ENCODE assay signal across 15 mouse cellular contexts in the genomic region with DNA sequence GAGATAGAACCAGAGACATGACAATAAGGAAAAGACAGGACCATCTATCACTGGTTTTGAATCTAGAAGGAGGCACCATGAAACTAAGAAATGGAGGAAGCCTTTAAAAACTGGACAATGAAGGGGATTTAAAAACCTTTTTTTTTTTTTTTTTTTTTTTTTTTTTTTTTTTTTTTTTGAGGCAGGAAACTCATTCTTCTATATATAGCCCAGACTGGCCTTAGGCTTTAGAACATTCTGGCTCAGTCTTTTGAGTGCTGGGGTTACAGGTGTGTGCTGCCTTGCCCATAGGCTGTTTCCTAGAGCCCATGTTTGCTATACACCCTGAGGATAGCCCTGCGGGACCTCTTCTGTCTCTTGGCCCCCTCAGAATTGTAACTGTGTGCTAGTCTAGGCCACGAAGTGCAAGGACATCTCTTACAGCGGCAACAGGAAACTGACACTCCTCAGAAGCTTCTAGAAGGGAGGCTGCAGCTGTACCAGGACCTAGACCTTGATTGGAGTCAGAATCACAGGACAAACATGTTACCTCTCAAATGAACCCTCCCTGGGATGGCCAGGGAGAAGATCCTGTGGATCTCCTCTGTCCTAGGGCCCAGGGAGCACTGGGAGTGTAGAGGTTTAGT. TPM values are rescaled to one million over a fixed set of nuclear protein-coding genes. Genes with fewer than 3 reads are reported as not detected.
DNase-seq lines count a peak whose midpoint lies in the region; ATAC-seq and TF ChIP-seq lines count a peak whose summit lies in the region.
"Had no signal": no experiment of that assay in that cellular context is flagged by ENCODE, and none has a peak within 500 bp of the region (broad histone marks: within the 10 kb centered on the region; RNA-seq: fewer than 3 reads in every experiment).

No protein-coding gene starts in this region.

- WGBS in heart, embryonic 15.5 days: 68% methylated on average over 3 of the region's 3 CpGs
- WGBS in heart, embryonic 12.5 days: 64% methylated on average over 3 of the region's 3 CpGs
- 26% methylated on average over 3 of the region's 3 CpGs for WGBS in spleen, adult 2 months
- 71% methylated on average over 3 of the region's 3 CpGs for WGBS in stomach, embryonic 16.5 days

- H3K9me3 ChIP-seq in heart, embryonic 15.5 days (replicated peaks): no peaks in the 10 kb centered on the region
- peaks cover 5% of the 10 kb centered on the region for H3K9me3 ChIP-seq in heart, embryonic 12.5 days (replicated peaks)
- H3K9me3 ChIP-seq in stomach, embryonic 16.5 days (replicated peaks; ENCODE audit: control insufficient read depth, low read length): no peaks in the 10 kb centered on the region
- H3K9me3 ChIP-seq: forebrain, embryonic 13.5 days; heart, embryonic 10.5 days; midbrain, embryonic 15.5 days; neural tube, embryonic 15.5 days had no signal

- no peak for TF ChIP-seq CTCF in spleen, adult 2 months (IDR thresholded peaks at IDR 0.05; ENCODE audit: extremely low read depth, insufficient read depth, insufficient read length, insufficient replicate concordance)
- TF ChIP-seq CTCF in bone marrow macrophage, adult 2 months (IDR thresholded peaks at IDR 0.05; ENCODE audit: low read depth, low read length): no peak

- no peak overlapping the region for H3K4me3 ChIP-seq in heart, embryonic 15.5 days
- H3K4me3 ChIP-seq in heart, embryonic 12.5 days: no peak overlapping the region
- H3K4me3 ChIP-seq in spleen, adult 2 months (ENCODE audit: extremely low read depth, insufficient read depth, insufficient read length): no peak overlapping the region
- H3K4me3 ChIP-seq in bone marrow macrophage, adult 2 months (ENCODE audit: insufficient read depth, low read length): no peak overlapping the region
- no peak overlapping the region for H3K4me3 ChIP-seq in stomach, embryonic 16.5 days (replicated peaks; ENCODE audit: low read length)
- H3K4me3 ChIP-seq: forebrain, embryonic 13.5 days; heart, embryonic 10.5 days; limb, embryonic 13.5 days; midbrain, embryonic 15.5 days; neural tube, embryonic 15.5 days had no signal

- no peaks in the 10 kb centered on the region for H3K36me3 ChIP-seq in heart, embryonic 15.5 days
- no peaks in the 10 kb centered on the region for H3K36me3 ChIP-seq in heart, embryonic 12.5 days
- peaks cover 2% of the 10 kb centered on the region; the same call in 1 of the 2 replicates for H3K36me3 ChIP-seq in spleen, adult 2 months (ENCODE audit: control insufficient read depth, insufficient read depth, low read length)
- no peaks in the 10 kb centered on the region for H3K36me3 ChIP-seq in stomach, embryonic 16.5 days (ENCODE audit: control insufficient read depth, insufficient read depth, low read length)
- H3K36me3 ChIP-seq: heart, embryonic 10.5 days; limb, embryonic 13.5 days; midbrain, embryonic 15.5 days; neural tube, embryonic 15.5 days had no signal

- DNase-seq in spleen, adult 2 months (ENCODE audit: low read depth in 1 of 2, low spot score in 2 of 2): no peak
- DNase-seq in spleen, postnatal 14 days (ENCODE audit: low spot score in 2 of 2): no peak
- no peak for DNase-seq in cerebellum, postnatal 10 days
- no peak for DNase-seq in urinary bladder, postnatal 36 days (ENCODE audit: low spot score in 2 of 2)
- DNase-seq: adrenal gland, adult 2 months had no signal

- H3K27ac ChIP-seq in heart, embryonic 15.5 days: 0 out of 2 replicates have a peak overlapping the region, but pooled peaks have one; percentile 20
- no peak overlapping the region for H3K27ac ChIP-seq in heart, embryonic 12.5 days (ENCODE audit: poor library complexity, severe bottlenecking)
- peak overlapping the region; percentile 78 for H3K27ac ChIP-seq in spleen, adult 2 months (ENCODE audit: insufficient read depth, low read length)
- H3K27ac ChIP-seq in bone marrow macrophage, adult 2 months (ENCODE audit: insufficient read depth, low read depth, low read length): peak overlapping the region; percentile 3; the same call in 1 of the 2 replicates
- H3K27ac ChIP-seq in stomach, embryonic 16.5 days (ENCODE audit: low read length): 0 out of 2 replicates have a peak overlapping the region, but pooled peaks have one; percentile 18
- H3K27ac ChIP-seq: forebrain, embryonic 13.5 days; heart, embryonic 10.5 days; hindbrain, postnatal 0 days; limb, embryonic 13.5 days; midbrain, embryonic 15.5 days; neural tube, embryonic 15.5 days had no signal

- TF ChIP-seq POLR2A in spleen, adult 2 months (IDR thresholded peaks at IDR 0.05; ENCODE audit: low read depth, low read length): no peak
- no peak for TF ChIP-seq POLR2A in bone marrow macrophage, adult 2 months (IDR thresholded peaks at IDR 0.05; ENCODE audit: borderline replicate concordance, low read depth, low read length)

- no peak for ATAC-seq in heart, embryonic 15.5 days (replicated peaks; ENCODE audit: insufficient number of reproducible peaks, insufficient read depth, low FRiP score, low read depth)
- ATAC-seq in heart, embryonic 12.5 days (ENCODE audit: insufficient number of reproducible peaks, low FRiP score): no peak
- ATAC-seq in stomach, embryonic 16.5 days (ENCODE audit: insufficient read depth, low FRiP score): no peak
- ATAC-seq: forebrain, embryonic 13.5 days; hindbrain, postnatal 0 days; midbrain, embryonic 15.5 days had no signal

- H3K4me1 ChIP-seq in heart, embryonic 15.5 days (replicated peaks): no peaks in the 10 kb centered on the region
- peaks cover 8% of the 10 kb centered on the region; the same call in 1 of the 2 replicates for H3K4me1 ChIP-seq in heart, embryonic 12.5 days (replicated peaks)
- peaks cover 26% of the 10 kb centered on the region; the same call in 1 of the 2 replicates for H3K4me1 ChIP-seq in spleen, adult 2 months (ENCODE audit: control insufficient read depth, insufficient read depth, insufficient read length)
- peaks cover 42% of the 10 kb centered on the region for H3K4me1 ChIP-seq in bone marrow macrophage, adult 2 months (ENCODE audit: control insufficient read depth, insufficient read depth, low read length)
- peaks cover 5% of the 10 kb centered on the region for H3K4me1 ChIP-seq in stomach, embryonic 16.5 days (ENCODE audit: control insufficient read depth, insufficient read depth, low read length)
- H3K4me1 ChIP-seq: forebrain, embryonic 13.5 days; limb, embryonic 13.5 days; midbrain, embryonic 15.5 days; neural tube, embryonic 15.5 days had no signal

- no peak overlapping the region for H3K9ac ChIP-seq in heart, embryonic 15.5 days
- no peak overlapping the region for H3K9ac ChIP-seq in heart, embryonic 12.5 days
- H3K9ac ChIP-seq in stomach, embryonic 16.5 days (ENCODE audit: low read length): peak overlapping the region; percentile 18; the same call in 1 of the 2 replicates
- H3K9ac ChIP-seq: forebrain, embryonic 13.5 days; limb, embryonic 13.5 days; midbrain, embryonic 15.5 days; neural tube, embryonic 15.5 days had no signal

- H3K4me2 ChIP-seq in heart, embryonic 15.5 days: no peak overlapping the region
- no peak overlapping the region for H3K4me2 ChIP-seq in heart, embryonic 12.5 days
- no peak overlapping the region for H3K4me2 ChIP-seq in stomach, embryonic 16.5 days (ENCODE audit: low read depth, low read length)
- H3K4me2 ChIP-seq: forebrain, embryonic 13.5 days; limb, embryonic 13.5 days; midbrain, embryonic 15.5 days; neural tube, embryonic 15.5 days had no signal

- no peaks in the 10 kb centered on the region for H3K27me3 ChIP-seq in heart, embryonic 15.5 days
- H3K27me3 ChIP-seq in heart, embryonic 12.5 days (replicated peaks): no peaks in the 10 kb centered on the region
- H3K27me3 ChIP-seq in spleen, adult 2 months (ENCODE audit: control insufficient read depth, insufficient read depth, low read length): no peaks in the 10 kb centered on the region
- H3K27me3 ChIP-seq in stomach, embryonic 16.5 days (ENCODE audit: control insufficient read depth, insufficient read depth, low read length): no peaks in the 10 kb centered on the region
- H3K27me3 ChIP-seq: forebrain, embryonic 13.5 days; limb, embryonic 13.5 days; midbrain, embryonic 15.5 days; neural tube, embryonic 15.5 days had no signal

RNA-seq across cellular contexts. Expression of gene Gm17334, which starts 12.4 kb away (rescaled TPM):
- 0.15 TPM in 1 of 2 replicates, not detected in the other for polyA plus RNA-seq in heart, embryonic 15.5 days (2015; fragmentation: Nextera tagmentation; extraction: Ambion mirVana)
- polyA plus RNA-seq in heart, embryonic 12.5 days (2016; fragmentation: Nextera tagmentation; extraction: Ambion mirVana): 0.22 TPM in 1 of 2 replicates, not detected in the other
- 1.2 TPM in 2 replicates for polyA plus RNA-seq in spleen, adult 2 months (2012; rRNA removed)
- not detected in 2 replicates for polyA plus RNA-seq in bone marrow macrophage, adult 2 months (2012; ENCODE audit: insufficient read depth, insufficient read length, missing spikeins)
- 0.51 TPM in 1 of 2 replicates, not detected in the other for polyA plus RNA-seq in stomach, embryonic 16.5 days (2015; fragmentation: Nextera tagmentation; extraction: Ambion mirVana)
- polyA plus RNA-seq: forebrain, embryonic 13.5 days; heart, embryonic 10.5 days; hindbrain, postnatal 0 days; midbrain, embryonic 15.5 days; neural tube, embryonic 15.5 days had no signal

RNA-seq across cellular contexts. Expression of gene Irf1, which starts 15.6 kb away (rescaled TPM):
- polyA plus RNA-seq in heart, embryonic 15.5 days (2015; fragmentation: Nextera tagmentation; extraction: Ambion mirVana): 10.2 and 24.9 TPM in 2 replicates
- polyA plus RNA-seq in heart, embryonic 12.5 days (2016; fragmentation: Nextera tagmentation; extraction: Ambion mirVana): 9.8 and 11.3 TPM in 2 replicates
- polyA plus RNA-seq in spleen, adult 2 months (2012; rRNA removed): 111 and 222 TPM in 2 replicates
- 84.8 and 89.6 TPM in 2 replicates for polyA plus RNA-seq in bone marrow macrophage, adult 2 months (2012; ENCODE audit: insufficient read depth, insufficient read length, missing spikeins)
- polyA plus RNA-seq in stomach, embryonic 16.5 days (2015; fragmentation: Nextera tagmentation; extraction: Ambion mirVana): 25.8 and 29.4 TPM in 2 replicates
